Mouse (Mus musculus) embryo, embryonic 9.5 days (tissue): Measurements from ENCODE around the gene Nog.

ENCODE experiments used
- DNase-seq: peaks from one replicate; pipeline ENCODE4 v3.0.0-alpha.2; 2017; ENCODE audit errors: extremely low spot score

The Nog gene

DNA sequence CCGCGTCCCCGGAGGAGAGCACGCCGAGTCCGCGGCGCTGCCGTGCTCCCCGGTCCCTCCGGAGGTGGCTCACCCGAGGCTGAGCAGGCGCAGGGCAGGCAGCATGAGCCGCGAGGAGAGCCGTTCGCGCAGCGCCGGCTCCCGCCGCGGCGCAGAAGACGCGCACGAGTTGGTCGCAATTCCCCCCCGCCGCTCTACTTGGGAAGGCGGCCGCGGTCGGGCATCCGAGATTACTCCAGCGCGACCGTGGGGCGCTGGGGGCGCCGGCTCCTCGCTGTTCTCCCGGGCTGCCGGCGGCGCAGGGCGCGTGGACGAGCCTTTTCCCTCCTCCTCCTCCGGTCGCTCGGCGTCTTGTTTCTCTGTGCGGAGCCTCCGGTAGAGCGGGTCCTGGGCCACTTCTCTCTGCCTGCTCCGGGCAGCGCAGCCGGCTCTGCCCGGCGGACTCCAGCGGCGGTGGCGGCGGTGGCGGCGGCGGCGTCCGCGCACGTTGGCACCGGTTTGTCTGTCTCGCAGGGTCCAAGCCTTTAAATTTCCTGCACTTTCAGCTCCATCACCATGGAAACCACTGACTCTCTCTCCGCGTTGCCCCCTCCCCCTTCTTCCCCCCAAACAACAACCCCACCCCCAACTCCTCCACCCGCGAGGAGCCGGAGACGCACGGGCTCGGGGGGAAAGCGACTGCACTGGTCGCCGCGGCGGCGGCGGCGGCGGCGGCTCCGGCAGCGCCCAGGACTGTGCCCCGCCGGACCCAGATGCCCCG is at the start of gene Nog:
Gene Nog, minus strand, starts transcription at position 277 of the 760 bp plus-strand sequence.
- peak; percentile 86 for DNase-seq

DNA sequence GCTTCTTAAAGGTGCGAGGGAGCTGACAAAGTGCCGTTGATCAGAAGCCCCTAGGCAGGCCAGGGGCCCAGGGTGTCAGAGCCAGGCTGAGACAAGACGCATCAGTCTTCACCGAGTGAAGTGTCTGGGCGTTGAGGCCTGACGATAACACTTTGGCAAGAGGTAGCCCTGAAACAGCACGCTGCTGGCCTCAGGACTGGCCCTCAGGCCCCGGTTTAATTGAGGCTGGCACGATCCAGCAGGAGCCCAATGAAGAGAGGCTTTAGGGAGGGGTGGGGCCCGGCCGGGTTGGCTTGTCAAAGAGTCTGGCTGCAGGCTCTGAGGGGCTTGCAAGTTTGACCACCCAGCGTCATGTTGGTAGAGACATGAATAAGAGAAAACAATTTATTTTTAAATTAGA is 38.1 kb upstream of the Nog start:
- no peak for DNase-seq

DNA sequence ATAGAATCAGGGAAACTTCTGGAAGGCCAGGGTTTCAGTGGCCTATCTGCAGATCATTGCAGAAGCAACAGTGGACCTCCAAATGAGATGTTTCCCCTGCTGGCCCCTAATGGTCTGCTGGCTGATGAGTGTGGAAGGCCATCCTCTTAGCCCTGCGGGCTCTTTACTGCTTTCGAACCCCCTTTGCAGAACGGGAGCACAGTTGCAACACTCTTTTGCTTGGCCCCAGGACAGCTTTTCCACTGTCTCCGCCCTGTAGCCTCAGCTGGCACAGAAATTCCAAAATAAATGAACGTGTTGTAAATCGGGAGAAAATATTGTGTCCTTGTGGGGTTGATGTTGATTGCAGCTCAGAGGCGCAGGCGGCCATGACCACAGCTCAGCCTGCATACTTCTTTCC is 37.7 kb upstream of the Nog start:
- DNase-seq = no peak

DNA sequence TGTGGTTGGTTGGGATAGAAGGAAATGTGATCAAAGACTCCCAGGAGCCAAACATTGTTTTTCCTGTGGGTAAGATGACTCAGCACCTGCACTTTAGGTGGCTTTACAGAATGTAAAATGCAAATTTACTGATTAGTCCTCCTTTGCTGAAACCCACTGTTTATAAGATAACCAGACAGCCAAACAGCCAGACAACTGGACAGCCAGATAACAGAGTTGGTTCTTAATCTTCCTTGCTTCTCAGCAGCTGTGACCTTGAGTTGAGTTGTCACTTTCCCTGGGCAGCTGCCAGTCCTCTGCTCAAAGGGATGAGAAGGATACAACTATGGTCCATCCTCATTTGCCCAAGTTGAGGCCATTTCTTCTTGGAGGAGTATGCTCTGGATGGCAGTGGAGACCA is 35.8 kb upstream of the Nog start:
- no peak for DNase-seq

DNA sequence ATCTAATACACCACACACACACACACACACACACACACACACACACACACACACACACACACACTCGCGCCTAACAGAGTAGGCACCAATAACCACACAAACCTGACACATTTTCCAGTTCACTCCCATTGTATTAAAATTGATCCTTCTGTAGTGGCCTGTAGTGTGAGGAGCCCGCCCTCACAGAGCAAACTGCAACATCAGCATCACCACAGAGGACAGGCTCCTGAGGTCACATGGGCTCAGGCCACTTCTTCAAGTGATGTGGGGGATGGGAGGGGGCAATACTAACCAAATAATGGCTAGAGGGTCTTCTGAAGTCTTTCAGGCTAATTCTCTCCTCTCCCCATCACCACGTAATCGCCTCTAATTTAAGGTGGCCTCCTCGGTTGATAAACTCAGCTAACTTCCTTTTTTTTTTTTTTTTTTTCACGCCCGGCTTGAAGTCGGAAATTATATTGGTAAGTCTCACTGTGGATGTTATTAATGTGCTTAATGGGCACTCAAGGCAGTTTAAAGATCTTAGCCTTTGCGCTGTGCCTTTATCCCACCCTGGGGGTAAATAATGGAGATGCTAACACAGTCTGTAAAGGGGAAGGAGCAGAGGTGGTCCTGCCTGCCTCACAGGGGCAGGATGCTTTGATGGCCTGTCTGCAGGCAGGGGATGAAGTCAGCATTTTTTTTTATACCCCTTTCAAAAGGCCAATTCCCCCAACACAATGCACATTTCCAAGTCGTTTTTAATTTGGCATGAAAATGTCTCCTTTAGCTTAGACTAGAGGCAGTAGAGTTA is 25.2 kb upstream of the Nog start:
- DNase-seq = no peak

DNA sequence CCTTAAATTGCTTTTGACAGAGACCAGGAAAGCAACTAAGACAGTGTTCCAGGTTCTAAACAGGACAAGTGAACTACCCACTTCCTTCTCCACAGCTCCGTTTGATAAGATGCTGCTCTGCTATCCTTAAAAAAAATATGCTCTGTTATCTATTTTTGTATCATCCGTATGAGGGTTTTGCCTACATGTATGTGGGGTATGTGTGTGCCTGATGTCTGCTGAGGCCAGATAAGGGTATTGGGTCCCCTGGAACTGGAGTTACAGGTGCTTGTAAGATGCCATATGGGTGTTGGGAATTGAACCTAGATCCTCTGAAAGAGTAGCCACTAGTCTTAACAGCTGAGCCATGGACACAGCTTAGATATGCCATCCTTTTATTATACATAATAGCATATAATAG is 19.6 kb upstream of the Nog start:
- no peak for DNase-seq

DNA sequence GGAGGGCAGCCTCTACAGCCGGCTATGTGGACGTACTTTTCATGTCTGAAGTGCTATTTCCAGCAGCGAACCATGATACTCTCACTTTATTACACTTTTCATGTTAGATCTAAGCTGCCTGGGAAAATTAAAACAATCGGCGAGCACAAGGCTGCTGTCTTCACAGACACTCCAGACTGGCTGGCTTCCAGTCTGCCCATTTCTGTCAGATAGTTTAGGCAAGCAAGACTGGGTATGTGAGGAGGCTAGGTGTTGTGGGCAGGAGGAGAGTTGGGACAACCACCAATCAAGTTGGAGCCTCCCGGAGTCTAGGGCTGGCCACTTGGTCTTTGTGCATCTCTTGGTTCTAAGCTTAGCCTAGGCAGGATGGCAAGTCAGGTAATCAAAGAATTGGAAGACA is 17.5 kb upstream of the Nog start:
- DNase-seq = no peak

DNA sequence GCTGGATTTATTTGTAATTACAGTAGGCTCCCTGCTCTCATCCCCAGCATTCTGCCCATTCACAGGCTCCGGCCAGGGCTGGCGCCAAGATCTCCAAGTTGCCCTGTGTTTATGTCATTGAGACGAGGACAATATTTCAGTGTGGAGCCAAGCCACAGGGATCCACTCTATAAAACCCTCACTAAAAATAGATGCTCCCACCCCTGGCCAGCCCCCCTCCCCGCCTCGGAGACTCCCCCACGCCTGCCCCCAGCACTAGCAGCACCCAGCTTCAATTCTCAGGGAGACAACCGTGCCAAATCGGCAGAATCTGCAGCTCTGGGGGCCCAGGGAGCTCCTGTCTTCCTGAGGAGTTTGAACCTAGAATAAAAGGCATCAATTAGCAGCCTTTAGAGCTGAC is 16.2 kb upstream of the Nog start:
- DNase-seq = no peak

DNA sequence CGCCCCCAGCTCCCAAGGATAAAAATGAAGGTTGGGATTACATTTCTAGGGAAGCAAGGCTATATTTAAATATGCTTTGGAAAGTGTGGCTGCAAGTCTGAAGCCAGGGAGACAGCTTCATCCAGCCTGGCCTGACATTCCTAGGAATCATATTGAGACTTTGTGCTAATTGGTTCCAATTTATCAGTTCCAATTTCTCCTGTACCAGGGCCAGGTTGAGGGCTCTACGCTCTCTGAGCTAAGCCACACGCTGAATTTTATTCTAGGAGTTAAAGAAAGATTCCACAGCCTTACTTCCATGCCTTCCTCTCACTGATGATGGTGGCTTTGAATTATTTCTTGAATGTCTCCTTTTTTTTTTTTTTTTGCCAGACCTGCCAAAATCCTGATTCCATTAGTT is 15.6 kb upstream of the Nog start:
- no peak for DNase-seq

DNA sequence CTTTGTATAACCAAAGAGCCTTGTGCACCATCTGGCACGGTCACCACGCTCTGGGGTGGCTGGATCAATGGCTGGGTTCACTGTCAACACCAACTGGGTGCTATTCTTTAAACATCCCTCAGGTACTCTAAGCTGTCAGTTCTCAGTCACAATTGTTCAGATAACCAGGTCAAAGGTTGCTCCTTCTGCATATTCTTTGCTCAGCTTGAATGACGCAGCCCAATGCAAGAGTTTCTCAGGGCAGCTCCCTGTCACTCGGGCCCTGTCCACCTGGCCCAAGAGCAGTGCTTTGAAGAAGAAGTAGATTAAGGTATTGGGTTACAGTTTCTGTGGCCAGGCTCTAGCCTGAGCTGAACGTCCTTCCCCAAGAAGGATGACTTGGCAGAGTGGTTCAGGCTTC is 12.2 kb upstream of the Nog start:
- no peak for DNase-seq

DNA sequence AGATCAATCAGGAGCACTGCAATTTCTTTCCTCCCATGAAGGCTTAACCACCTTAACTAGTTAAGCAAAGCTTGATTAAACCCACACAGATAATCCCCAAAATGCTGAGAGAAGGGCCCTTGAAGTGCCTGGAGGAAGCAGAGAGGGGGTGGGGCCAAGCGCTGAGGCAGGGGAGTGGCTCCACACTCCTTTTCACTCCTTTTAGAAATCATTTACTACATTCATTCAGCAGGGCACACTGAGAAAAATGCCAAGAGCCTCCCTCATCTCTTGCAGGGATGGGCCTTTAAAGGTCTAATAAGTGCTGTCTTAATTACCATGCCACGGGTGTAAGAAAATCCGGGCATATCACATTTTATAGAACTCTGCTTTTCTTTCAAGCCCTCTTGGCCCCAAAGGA is 10.2 kb upstream of the Nog start:
- DNase-seq = no peak

DNA sequence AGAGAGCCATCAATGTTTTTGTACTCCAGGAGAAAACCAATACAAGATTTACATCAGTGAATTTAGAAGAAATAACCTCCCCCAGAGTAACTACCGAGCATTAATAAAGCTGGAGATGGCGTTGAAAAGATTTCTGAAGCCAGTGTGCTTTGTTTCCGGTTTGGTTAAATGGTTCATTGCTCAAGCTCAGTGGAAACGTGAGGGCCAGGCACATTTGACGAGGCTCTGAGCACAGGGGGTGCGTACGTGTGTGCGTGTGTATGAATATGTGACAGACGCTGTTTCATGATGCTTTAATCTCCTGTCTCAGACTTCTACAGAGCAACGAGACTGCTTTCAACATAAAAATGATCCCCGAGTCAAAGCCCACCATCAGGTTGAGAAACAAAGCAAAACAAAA is 8.1 kb upstream of the Nog start:
- no peak for DNase-seq

DNA sequence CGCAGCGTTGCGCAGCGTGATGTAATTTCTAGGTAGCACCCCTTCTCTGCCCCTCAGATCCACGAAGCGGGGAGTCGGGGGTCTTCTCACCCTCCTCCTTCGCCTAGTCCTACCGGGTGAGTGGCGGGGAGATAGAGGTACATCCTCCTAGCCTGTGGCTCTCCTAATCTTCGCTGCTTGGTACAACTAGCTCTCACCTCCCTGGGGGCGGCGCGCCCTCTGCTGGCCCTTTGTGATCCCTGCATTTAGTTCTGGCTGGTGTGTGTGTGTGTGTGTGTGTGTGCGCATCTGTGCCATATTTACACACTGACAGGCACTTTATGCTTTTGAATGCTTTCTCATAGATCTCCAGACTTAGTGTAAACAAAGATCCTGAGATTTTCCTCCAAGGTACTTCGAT is 1.3 kb upstream of the Nog start:
- peak; percentile 90 for DNase-seq

DNA sequence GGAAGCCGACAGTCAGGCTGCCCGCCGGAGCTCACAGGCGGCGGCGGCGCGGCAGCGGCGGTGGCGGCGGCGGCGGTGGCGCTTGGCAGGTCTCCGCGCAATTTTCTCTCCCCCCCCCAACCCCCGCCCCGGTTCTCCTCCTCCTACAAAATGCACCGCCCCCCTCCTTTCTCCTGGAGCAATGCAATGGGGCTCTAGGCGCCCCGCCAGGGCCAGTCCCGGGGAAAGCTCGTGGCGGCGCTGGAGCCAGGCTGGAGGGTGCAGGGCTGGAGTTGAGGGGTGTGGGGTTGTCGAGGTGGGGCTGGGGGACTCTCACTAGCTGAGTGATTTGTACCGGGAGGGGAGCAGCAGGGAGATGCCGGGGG is 666 bp upstream of the Nog start:
- peak; percentile 82 for DNase-seq

DNA sequence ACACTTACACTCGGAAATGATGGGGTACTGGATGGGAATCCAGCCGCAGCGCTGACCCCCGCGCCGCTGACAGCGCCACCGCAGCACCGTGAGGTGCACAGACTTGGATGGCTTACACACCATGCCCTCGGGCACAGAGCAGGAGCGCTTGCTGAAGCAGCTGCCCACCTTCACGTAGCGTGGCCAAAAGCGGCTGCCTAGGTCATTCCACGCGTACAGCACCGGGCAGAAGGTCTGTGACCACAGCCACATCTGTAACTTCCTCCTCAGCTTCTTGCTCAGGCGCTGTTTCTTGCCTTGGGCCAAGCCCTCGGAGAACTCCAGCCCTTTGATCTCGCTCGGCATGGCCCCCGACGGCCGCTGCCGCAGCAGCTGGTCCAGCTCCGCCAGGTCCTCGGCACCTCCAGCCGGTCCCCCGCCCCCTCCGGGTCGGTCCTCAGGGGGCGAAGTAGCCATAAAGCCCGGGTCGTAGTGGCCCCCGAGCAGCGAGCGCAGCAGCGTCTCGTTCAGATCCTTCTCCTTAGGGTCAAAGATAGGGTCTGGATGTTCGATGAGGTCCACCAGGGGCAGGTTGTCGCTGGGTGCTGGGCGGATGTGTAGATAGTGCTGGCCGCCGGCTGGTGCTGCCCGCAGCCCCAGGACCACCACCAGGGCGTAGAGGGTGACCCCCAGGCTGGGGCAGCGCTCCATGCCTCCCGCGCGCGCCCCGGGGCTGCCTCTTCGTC is 639 bp downstream of the Nog start:
- DNase-seq = peak; percentile 77

DNA sequence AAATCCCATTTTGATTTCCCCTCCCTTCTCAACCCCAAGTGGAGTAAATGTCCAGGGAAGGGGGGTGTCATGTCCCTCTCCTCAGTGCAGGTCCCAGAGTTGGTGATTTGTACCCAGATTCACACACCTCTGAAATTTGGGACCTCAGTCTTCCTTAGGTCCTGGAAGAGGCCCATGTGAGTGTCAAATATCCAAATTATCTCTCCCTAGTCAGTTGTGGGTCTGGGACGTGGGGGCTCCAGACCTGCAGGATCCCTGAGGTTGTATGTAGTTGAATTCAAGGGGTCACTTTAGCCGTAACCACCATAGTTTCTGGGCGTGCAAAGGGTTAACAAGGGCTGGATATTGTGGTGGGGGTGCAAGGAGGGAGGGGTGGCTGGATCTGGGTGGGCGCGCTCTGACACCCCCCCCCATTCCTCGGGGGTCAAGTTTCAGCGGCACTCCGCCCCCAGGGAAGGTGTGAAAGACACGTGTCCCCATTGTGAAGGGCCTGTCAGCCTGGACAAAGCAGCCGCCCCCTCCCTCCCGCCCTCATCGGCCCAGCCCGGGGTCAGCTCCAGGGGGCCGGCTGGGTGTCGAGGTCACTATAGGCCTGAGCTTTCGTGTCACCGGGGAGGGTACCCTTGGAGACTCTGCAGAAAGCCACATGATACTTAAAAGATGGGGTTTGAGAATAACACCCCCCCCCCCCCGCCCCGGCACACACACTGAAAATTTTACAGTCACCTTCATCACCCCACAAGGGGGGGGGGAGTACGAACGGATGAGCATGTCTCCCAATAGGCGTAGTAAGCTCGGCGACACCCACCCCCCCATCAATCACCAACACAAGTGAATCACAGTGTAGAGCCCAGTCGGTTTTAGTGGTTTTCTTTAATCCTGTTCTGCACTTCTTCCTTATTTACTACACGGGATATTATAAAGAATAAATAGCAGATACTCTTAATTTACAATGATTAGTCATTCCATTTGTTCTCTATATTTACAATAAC is 2.1 kb downstream of the Nog start:
- DNase-seq = peak; percentile 74

DNA sequence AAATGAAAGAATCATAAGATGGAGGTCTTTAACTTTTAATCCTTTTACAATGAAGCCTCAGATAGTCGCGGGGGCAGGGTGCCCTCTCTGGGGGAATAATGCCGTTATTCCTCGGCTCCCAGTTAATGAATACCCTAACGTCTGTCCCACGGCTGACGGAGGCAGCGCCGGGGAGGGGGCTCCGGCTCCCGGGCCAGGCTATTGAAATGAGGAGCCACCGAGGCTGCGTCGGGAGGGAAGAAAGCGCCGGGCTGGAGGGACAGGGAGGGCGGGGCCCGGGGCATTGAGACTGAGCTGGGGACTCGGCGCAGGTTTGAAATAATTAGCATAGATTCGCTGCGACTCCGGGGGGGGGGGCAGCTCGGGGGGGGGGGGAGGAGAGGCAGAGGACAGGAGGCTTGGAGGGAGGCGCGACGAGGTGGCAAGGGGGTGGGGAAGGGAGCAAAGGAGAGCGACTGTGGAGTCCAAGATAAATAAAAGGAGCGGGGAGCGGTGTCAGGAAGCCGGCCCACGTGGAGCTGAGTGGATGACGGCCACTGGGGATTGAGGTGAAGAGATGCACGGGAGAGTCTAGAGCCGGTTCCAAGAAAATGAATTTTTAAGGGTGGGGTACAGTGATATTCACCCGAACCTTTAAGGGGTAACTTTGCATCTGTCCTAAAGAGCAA is 2.9 kb downstream of the Nog start:
- peak; percentile 83 for DNase-seq

DNA sequence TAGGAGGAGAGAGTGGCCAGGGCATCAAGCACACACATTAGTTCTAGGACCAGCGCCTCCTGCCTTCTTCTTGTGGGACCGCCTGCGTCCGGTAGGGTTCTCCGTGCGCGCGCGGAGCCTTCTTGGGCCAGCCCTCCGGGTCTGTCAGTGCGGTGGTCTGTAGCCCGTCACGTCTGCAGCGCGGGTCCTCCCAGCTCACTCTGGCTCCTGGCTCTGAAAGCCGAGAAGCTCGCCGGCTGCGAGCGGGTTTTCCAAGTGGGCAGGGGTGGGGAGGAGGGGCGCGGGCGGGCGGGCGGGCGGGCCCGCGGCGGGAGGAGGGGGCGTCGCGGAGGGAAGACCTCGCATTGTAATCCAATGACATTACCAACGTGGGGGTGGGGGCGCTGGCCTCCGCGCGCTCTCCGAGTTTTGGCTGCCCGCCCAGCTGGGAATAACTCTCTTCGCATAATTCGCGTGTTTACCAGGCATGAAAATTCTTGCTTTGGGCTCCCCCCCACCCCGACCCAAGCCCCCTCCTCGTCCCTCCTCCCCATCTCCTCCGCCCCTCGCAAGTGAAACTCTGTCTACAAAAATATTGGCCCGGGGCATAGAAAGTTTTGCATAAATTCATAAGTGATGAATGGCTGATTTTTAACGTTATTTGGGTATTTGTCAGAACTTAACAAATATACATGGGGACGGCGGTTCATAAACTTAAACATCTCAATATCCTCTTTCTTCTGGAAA is 3.7 kb downstream of the Nog start:
- peak; percentile 86 for DNase-seq

DNA sequence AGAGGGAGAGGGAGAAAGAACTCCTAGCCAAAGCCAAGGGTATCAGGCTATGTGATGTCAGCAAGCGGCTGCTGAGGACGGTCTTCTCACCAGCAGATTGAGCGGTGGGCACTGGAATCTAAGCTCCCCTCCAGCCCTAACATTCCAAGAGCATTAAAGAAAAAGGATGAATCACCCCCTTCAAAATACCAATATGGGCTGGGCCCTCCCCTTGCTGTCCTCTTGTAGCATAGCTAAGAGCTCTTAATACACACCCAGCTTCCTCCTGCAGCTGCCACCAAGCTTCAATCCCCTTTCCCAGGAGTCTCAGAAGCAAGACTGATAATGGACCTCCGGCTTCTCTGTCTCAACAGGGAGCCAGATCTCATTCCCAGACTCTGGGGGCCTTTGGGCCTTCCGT is 4.6 kb downstream of the Nog start:
- DNase-seq = no peak

DNA sequence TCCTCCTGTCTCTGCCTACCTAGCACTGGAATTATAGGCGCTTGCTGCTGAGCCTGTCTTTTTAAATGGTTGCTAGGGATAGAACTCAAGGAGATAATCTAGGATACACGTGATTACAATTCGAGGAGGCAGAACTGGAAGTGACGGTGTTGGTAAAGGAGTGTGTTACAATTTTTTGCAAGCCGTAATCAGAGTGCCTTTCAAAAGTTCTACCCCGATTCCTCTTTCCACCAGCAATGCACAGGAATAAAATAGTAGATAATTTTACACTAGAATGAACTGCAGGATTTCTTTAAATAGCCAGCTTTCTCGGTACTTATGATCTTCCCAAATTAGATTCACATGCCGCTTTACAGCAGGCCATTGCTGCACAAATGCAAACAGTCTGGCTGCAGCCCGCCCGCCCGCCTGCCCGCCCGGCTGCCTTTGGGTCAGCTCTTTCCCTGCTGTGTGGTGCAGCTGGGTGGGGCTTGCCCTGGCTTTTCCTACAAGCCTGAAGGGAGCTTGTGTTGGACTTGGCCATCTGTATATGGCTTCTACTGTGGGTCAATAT is 32.2 kb downstream of the Nog start:
- DNase-seq = no peak
